Comparison of ENCODE assay signal across 8 mouse cellular contexts in the genomic region with DNA sequence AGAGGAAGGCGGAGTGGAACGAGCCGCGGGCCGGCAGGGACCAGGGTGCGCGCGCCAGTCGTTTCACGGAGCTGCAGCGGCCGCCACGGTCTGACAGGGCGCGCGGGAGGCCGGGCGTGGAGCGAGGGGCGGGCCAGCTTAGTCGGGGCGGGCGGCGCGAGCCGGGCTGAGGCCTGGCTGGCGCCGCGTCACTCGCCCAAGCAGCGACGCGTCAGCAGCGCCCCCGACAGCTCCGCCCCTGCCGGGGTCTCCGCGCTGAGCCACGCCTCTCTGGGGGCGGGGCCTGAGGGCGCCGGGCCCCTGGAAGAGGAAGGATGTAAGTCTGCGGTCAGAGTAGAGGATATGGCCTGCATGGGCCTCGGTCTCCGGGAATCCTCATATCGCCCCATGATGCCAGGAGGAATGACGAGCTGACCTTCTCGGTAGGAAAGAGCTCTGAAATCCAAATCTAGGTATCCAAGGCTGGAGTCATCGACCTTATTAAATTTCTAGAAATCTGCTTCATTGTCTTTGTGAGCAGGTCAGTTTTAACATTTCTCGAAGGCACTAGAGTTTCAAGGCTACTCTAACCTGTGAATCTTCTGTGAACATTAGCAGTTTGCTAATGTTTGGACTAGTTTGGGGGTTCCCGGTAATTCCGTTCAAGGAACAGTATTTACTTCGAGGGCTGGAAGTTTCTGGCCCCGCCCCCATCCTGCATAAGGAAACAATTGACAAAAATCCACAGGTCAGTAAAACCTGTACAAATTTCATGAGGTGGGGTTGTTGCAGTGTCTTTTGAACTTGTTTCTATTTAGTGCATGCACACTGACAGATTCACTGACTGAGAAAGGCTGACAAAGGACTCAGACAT. TPM values are rescaled to one million over a fixed set of nuclear protein-coding genes. Genes with fewer than 3 reads are reported as not detected.
DNase-seq lines count a peak whose midpoint lies in the region; ATAC-seq and TF ChIP-seq lines count a peak whose summit lies in the region.

Gmds (minus strand) TSS at position 228 of the 853 bp plus-strand sequence.

- TF ChIP-seq POLR2A in cortical plate, adult 2 months (IDR thresholded peaks at IDR 0.05; ENCODE audit: extremely low read depth, insufficient read depth, low read length), result peak; percentile 79

- peak; percentile 89 for DNase-seq in gastrocnemius, postnatal 10 days
- peak; percentile 95 for DNase-seq in induced T-regulatory cell, adult 2 months (ENCODE audit: low read depth)
- DNase-seq in left cerebral cortex, adult 9 months (ENCODE audit: low spot score in 2 of 2), result peak; percentile 82 to 92
- peak; percentile 90 for DNase-seq in right cerebral cortex, postnatal 14 days
- DNase-seq in urinary bladder, postnatal 36 days (ENCODE audit: low spot score in 2 of 2), result peak; percentile 92 to 93

- ATAC-seq in activated CD4-positive, CD25-positive, alpha-beta regulatory T cell, adult 4 months, result peak; percentile 91
- peak; percentile 93 for ATAC-seq in megakaryocyte progenitor cell, adult 5-6 weeks (replicated peaks; ENCODE audit: poor library complexity)

- no peaks in the 10 kb centered on the region for H3K4me1 ChIP-seq in cortical plate, adult 2 months (ENCODE audit: control insufficient read depth, insufficient read depth, low read length)

- TF ChIP-seq CTCF in cortical plate, adult 2 months (IDR thresholded peaks at IDR 0.05; ENCODE audit: extremely low read depth, insufficient read depth, low read length), result no peak

- 0 out of 2 replicates have a peak within 1 kb of the TSS, but pooled peaks have one; percentile 41 for H3K27ac ChIP-seq in cortical plate, adult 2 months (ENCODE audit: insufficient read depth, low read length)

- H3K4me3 ChIP-seq in cortical plate, adult 2 months (ENCODE audit: insufficient read depth, low read length), result peak within 1 kb of the TSS; percentile 89

RNA-seq across cellular contexts. Expression of gene Gmds, which starts in this region (rescaled TPM):
- polyA plus RNA-seq in activated CD4-positive, CD25-positive, alpha-beta regulatory T cell, adult 4 months (2017; shearing (Covaris generic)), result 10 to 100 TPM; 19.2 to 22.4 TPM
- polyA plus RNA-seq in cortical plate, adult 2 months (2012; rRNA removed), result 9.6 and 11.3 TPM in 2 replicates
- total RNA-seq in gastrocnemius, postnatal 10 days (2021), result 1 to 10 TPM; 5.2 to 6.6 TPM
- 28.0 and 28.3 TPM in 2 replicates for total RNA-seq in megakaryocyte progenitor cell, adult 5-6 weeks (2015)
- total RNA-seq in megakaryocyte progenitor cell, adult 5-6 weeks (2017), result 30.1 and 33.6 TPM in 2 replicates

Comparison
In these comparisons a context has a peak if more than half of its experiments do, and no peak if none do; other contexts are left out.
1. Peak in every context shown above with its lines: DNase-seq, ATAC-seq, H3K4me3 ChIP-seq and H3K27ac ChIP-seq.